Mouse (Mus musculus) heart, embryonic 15.5 days (tissue): ENCODE results near the gene Tfrc. TPM values are rescaled to one million over a fixed set of nuclear protein-coding genes. Genes with fewer than 3 reads are reported as not detected.
A peak's percentile ranks its signal among the peaks of the same experiment; 100 is the strongest.
"Not testable (repeated sequence)": the region's sequence is repeated elsewhere in the genome, so short reads cannot be mapped to it uniquely, and the experiment has no call there.

Experiments
- ATAC-seq: fragments of 200-750 bp; cut with Nextera tagmentation; replicated peaks from 2 replicates; pipeline ENCODE4 v1.8.0; 2017; ENCODE audit warnings: low read depth, moderate TSS enrichment; ENCODE audit not compliant: insufficient number of reproducible peaks, insufficient read depth, low FRiP score
- H3K27ac ChIP-seq: fragments of 300-500 bp; sonication (generic); 2 replicates; pipeline ENCODE4 v1.5.1; 2015; ENCODE audit warnings: mild to moderate bottlenecking, inconsistent platforms
- H3K27me3 ChIP-seq: fragments of 300-500 bp; sonication (generic); 2 replicates; pipeline ENCODE4 v1.6.1; 2015; ENCODE audit warnings: inconsistent platforms
- H3K36me3 ChIP-seq: fragments of 300-500 bp; sonication (generic); 2 replicates; pipeline ENCODE4 v1.6.1; 2015; ENCODE audit warnings: mild to moderate bottlenecking, inconsistent platforms
- H3K4me1 ChIP-seq: fragments of 300-500 bp; sonication (generic); replicated peaks from 2 replicates; pipeline ENCODE4 v1.6.1; 2015; ENCODE audit warnings: inconsistent platforms
- H3K4me2 ChIP-seq: fragments of 300-500 bp; sonication (generic); 2 replicates; pipeline ENCODE4 v1.6.1; 2015; ENCODE audit warnings: inconsistent platforms, mild to moderate bottlenecking, moderate library complexity
- H3K4me3 ChIP-seq: fragments of 300-500 bp; sonication (generic); 2 replicates; pipeline ENCODE4 v1.5.1; 2015; ENCODE audit warnings: mild to moderate bottlenecking, inconsistent platforms
- H3K9ac ChIP-seq: fragments of 300-500 bp; sonication (generic); 2 replicates; pipeline ENCODE4 v1.6.1; 2015; ENCODE audit warnings: mild to moderate bottlenecking, inconsistent platforms
- H3K9me3 ChIP-seq: fragments of 300-500 bp; sonication (generic); replicated peaks from 2 replicates; pipeline ENCODE4 v1.6.1; 2016; ENCODE audit warnings: inconsistent platforms
- WGBS: fragments of 180-500 bp; shearing (Covaris S2); methylation state at CpG from one replicate; pipeline ENCODE4 v1.1.7; 2015; ENCODE audit warnings: mixed read lengths; 5-methylcytosine and 5-hydroxymethylcytosine counted together
- polyA plus RNA-seq: library from polyadenylated mRNA; unstranded; fragments of >200 nt; fragmentation: Nextera tagmentation; extraction: Ambion mirVana; gene quantifications from 2 replicates; pipeline ENCODE4 v1.2.1, GENCODE M21; 2015

The Tfrc gene
- polyA plus RNA-seq, 1 experiment from 2014 or later, result 34.8 TPM

GRCm38 (mm10) chr16:32640683-32641082 is 32.0 kb downstream of the Tfrc start:
- 64% methylated on average over 2 of the region's 2 CpGs for WGBS
- peaks cover 23% of the 10 kb centered on the region for H3K4me1 ChIP-seq
- H3K4me2 ChIP-seq, H3K36me3 ChIP-seq, H3K9me3 ChIP-seq, H3K27ac ChIP-seq, ATAC-seq, H3K4me3 ChIP-seq, H3K27me3 ChIP-seq, H3K9ac ChIP-seq: not testable (repeated sequence)

DNA sequence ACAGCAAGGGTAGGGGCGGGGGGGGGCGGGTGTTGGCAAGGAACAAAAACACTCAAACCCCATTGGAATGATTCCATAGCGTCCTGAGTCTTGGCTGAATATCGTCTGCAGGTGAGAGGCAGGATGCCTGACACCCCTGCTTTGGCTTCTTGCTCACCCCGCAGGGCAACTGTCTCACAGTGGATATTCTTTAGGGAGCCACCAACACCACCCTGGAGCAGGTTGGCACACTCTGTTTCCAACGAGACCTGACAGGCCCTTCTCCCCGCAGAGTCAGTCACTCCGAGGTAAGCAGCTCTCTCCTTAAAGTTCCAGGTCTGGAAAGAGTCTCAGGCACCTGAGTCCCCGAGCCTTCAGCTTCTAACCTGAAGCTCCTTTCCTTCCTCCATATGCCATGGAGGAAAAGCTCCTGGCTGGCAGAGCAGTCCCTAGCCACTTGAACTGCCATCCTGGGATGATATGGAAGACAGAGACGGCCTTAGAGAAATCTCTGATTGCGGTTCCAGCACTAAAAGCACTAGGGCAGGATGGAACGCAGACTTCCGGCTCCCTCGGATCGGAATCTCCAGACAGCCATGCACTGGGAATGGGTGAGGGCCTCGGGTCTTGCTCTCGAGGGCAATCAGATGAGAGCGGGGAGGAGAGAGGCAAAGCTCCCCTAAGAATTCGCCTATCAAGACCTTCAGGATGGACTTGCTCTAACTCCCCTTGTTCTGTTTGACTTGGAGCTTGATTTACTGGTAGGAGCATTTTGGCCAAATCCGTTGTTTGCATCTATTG is 32.9 kb downstream of the Tfrc start:
- Histone ChIP-seq H3K4me3 (no peak overlapping the region), H3K9ac (no peak overlapping the region), H3K36me3 (no peaks in the 10 kb centered on the region), H3K9me3 (no peaks in the 10 kb centered on the region), H3K4me1 (peaks cover 32% of the 10 kb centered on the region), H3K4me2 (no peak overlapping the region), H3K27ac (no peak overlapping the region), H3K27me3 (no peaks in the 10 kb centered on the region)
- 54% methylated on average over 20 of the region's 20 CpGs for WGBS
- ATAC-seq, result no peak

GRCm38 (mm10) chr16:32642280-32642679 is 33.6 kb downstream of the Tfrc start:
- H3K9me3 ChIP-seq, result no peaks in the 10 kb centered on the region
- WGBS, result 70% methylated on average over 13 of the region's 13 CpGs
- no peak overlapping the region for H3K9ac ChIP-seq
- no peaks in the 10 kb centered on the region for H3K27me3 ChIP-seq
- ATAC-seq, result no peak
- H3K4me3 ChIP-seq, result no peak overlapping the region
- H3K4me1 ChIP-seq, result peaks cover 32% of the 10 kb centered on the region
- no peak overlapping the region for H3K27ac ChIP-seq
- H3K36me3 ChIP-seq, result no peaks in the 10 kb centered on the region
- no peak overlapping the region for H3K4me2 ChIP-seq

GRCm38 (mm10) chr16:32643661-32644061 is 34.9 kb downstream of the Tfrc start, which contains the start of gene Tnk2:
TSS of gene Tnk2 (plus strand) at chr16:32643874.
- peaks cover 30% of the 10 kb centered on the region for H3K4me1 ChIP-seq
- peak; percentile 88 for ATAC-seq

GRCm38 (mm10) chr16:32644069-32644800 is 35.5 kb downstream of the Tfrc start:
- Histone ChIP-seq H3K4me2 (peak overlapping the region; percentile 97), H3K9ac (peak overlapping the region; percentile 93), H3K36me3 (no peaks in the 10 kb centered on the region), H3K9me3 (no peaks in the 10 kb centered on the region), H3K27me3 (no peaks in the 10 kb centered on the region), H3K4me1 (peaks cover 28% of the 10 kb centered on the region), H3K27ac (peak overlapping the region; percentile 76), H3K4me3 (peak overlapping the region; percentile 84)
- peak; percentile 48 for ATAC-seq
- under 1% methylated on average over 71 of the region's 82 CpGs for WGBS

More at GRCm38 (mm10) chr16:32643661-32644061, 34.9 kb downstream of the Tfrc start, which contains the start of gene Tnk2:
- Histone ChIP-seq H3K9me3 (no peaks in the 10 kb centered on the region), H3K36me3 (no peaks in the 10 kb centered on the region), H3K4me3 (peak within 1 kb of the TSS; percentile 84), H3K9ac (peak within 1 kb of the TSS; percentile 93), H3K4me2 (peak within 1 kb of the TSS; percentile 97), H3K27ac (peak within 1 kb of the TSS; percentile 76), H3K27me3 (no peaks in the 10 kb centered on the region)
- 0% methylated on average over 23 of the region's 40 CpGs for WGBS

DNA sequence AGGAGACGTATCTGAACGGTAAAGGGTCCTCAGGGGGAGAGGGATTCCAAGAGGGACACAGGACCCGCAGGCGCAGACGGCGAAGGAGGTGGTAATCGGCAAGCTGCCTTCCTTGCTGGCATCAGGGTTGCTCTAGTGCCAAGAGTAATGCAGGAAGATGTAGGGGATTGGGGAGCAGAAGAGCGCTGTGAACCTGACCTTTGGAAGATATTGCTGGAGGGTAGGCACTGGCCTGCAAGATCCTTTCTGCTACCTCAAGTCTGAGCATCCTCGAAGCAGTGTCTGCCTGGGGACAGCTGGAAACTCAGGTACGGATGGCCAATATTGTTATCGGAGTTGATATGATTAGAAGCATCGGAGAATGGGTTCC is 36.1 kb downstream of the Tfrc start:
- Histone ChIP-seq H3K9ac (peak overlapping the region; percentile 93), H3K36me3 (no peaks in the 10 kb centered on the region), H3K4me2 (peak overlapping the region; percentile 97), H3K4me1 (peaks cover 27% of the 10 kb centered on the region), H3K27ac (no peak overlapping the region), H3K27me3 (no peaks in the 10 kb centered on the region), H3K9me3 (no peaks in the 10 kb centered on the region), H3K4me3 (peak overlapping the region; percentile 84)
- WGBS, result 9% methylated on average over 12 of the region's 12 CpGs
- no peak for ATAC-seq

DNA sequence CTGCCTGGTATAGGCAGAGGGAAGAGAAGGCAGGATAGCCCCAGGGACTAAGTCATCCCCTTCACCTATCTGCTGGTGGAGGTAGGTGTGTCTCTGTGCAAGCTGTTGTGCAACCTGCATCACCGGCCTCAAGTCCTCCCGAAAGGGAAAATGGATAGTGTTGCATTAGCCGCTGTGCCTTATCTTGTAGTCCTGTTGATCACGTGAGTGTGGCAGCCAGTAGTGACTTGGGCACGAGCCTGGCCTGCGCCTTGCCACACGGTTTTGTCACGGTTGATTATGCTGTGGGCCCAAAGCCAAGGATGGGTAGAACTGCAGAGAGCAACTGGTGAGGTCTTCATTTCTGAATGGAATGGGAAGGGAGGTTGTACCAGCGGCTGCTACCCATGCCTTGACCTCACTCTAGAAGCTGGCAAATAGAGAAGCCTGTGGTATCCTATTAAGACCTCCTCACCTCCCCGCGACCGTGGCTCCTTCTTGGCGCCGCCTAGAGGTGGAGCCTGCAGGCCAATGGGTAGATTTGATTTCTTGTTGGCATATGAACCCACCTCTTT is 36.7 kb downstream of the Tfrc start:
- Histone ChIP-seq H3K4me3 (peak overlapping the region; percentile 84), H3K9me3 (no peaks in the 10 kb centered on the region), H3K27me3 (no peaks in the 10 kb centered on the region), H3K4me1 (peaks cover 22% of the 10 kb centered on the region), H3K4me2 (peak overlapping the region; percentile 97), H3K27ac (no peak overlapping the region), H3K9ac (no peak overlapping the region; the same call in 1 of the 2 replicates), H3K36me3 (no peaks in the 10 kb centered on the region)
- no peak; the same call in 1 of the 2 replicates for ATAC-seq
- WGBS, result 16% methylated on average over 14 of the region's 14 CpGs

DNA sequence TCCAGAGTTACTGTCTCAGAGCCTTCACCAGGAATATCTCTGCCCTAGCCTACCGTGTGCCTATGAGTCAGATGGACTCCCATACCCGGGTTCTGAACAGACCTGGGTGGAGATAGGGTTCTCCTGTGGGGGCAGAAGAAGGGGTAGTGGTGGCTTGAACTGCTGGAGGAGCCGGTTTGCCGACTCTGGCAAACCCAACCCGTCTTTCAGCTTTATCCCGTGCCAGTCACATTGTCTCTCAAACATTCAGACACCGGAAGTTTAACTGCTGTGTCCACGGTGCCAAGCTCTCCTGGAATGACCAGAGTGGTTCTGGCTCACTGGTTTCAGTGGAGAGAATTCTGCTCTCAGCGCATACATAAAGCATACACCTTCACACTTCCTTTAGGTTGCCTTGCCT is 37.3 kb downstream of the Tfrc start:
- H3K9ac ChIP-seq, result no peak overlapping the region
- H3K9me3 ChIP-seq, result no peaks in the 10 kb centered on the region
- ATAC-seq, result no peak
- no peaks in the 10 kb centered on the region for H3K27me3 ChIP-seq
- H3K27ac ChIP-seq, result no peak overlapping the region
- WGBS, result 85% methylated on average over 9 of the region's 9 CpGs
- peaks cover 26% of the 10 kb centered on the region for H3K4me1 ChIP-seq
- peak overlapping the region; percentile 84; the same call in 1 of the 2 replicates for H3K4me3 ChIP-seq
- no peaks in the 10 kb centered on the region for H3K36me3 ChIP-seq
- H3K4me2 ChIP-seq, result peak overlapping the region; percentile 97

GRCm38 (mm10) chr16:32647712-32648111 is 39.0 kb downstream of the Tfrc start:
- Histone ChIP-seq H3K27me3 (no peaks in the 10 kb centered on the region), H3K4me3 (no peak overlapping the region), H3K4me1 (peaks cover 28% of the 10 kb centered on the region), H3K9ac (no peak overlapping the region), H3K4me2 (no peak overlapping the region), H3K9me3 (no peaks in the 10 kb centered on the region), H3K27ac (no peak overlapping the region), H3K36me3 (no peaks in the 10 kb centered on the region)
- no peak for ATAC-seq

GRCm38 (mm10) chr16:32650461-32650860 is 41.7 kb downstream of the Tfrc start:
- Histone ChIP-seq H3K9me3 (no peaks in the 10 kb centered on the region), H3K27me3 (no peaks in the 10 kb centered on the region), H3K4me3 (no peak overlapping the region), H3K4me1 (peaks cover 24% of the 10 kb centered on the region), H3K9ac (no peak overlapping the region), H3K4me2 (no peak overlapping the region), H3K27ac (peak overlapping the region; percentile 71), H3K36me3 (no peaks in the 10 kb centered on the region)
- no peak for ATAC-seq

GRCm38 (mm10) chr16:32650974-32651618 is 42.4 kb downstream of the Tfrc start:
- no peaks in the 10 kb centered on the region for H3K27me3 ChIP-seq
- H3K27ac ChIP-seq, result peak overlapping the region; percentile 71
- H3K9ac ChIP-seq, result no peak overlapping the region
- no peak overlapping the region for H3K4me3 ChIP-seq
- no peaks in the 10 kb centered on the region for H3K9me3 ChIP-seq
- no peaks in the 10 kb centered on the region for H3K36me3 ChIP-seq
- 0 out of 2 replicates have a peak, but pooled peaks have one; percentile 20 for ATAC-seq
- H3K4me2 ChIP-seq, result no peak overlapping the region
- WGBS, result 68% methylated on average over 5 of the region's 5 CpGs
- H3K4me1 ChIP-seq, result peaks cover 20% of the 10 kb centered on the region
